Mouse (Mus musculus) megakaryocyte progenitor cell, adult 5-6 weeks (primary cell): Measurements from ENCODE around the gene Fstl1. TPM values are rescaled to one million over a fixed set of nuclear protein-coding genes. Genes with fewer than 3 reads are reported as not detected.

Source experiments
- ATAC-seq: replicated peaks from 2 replicates; pipeline ENCODE4 v1.8.0; 2016; ENCODE audit warnings: mild to moderate bottlenecking, moderate TSS enrichment, inconsistent platforms; ENCODE audit not compliant: poor library complexity
- total RNA-seq, 2 experiments: library from RNA; stranded (forward) in 1 of 2; stranded (reverse) in 1 of 2; fragments of 157-497, 149-512 nt in 1 of 2; fragments of 200-1000 nt in 1 of 2; gene quantifications; 2 replicates each; pipeline versions ENCODE4 v1.2.3 to v1.2.4; 2015 to 2017

Fstl1 gene
- 0.32 and 4.0 TPM in 2 replicates for total RNA-seq (2015)
- 0.04 and 0.61 TPM in 2 replicates for total RNA-seq (2017)

DNA sequence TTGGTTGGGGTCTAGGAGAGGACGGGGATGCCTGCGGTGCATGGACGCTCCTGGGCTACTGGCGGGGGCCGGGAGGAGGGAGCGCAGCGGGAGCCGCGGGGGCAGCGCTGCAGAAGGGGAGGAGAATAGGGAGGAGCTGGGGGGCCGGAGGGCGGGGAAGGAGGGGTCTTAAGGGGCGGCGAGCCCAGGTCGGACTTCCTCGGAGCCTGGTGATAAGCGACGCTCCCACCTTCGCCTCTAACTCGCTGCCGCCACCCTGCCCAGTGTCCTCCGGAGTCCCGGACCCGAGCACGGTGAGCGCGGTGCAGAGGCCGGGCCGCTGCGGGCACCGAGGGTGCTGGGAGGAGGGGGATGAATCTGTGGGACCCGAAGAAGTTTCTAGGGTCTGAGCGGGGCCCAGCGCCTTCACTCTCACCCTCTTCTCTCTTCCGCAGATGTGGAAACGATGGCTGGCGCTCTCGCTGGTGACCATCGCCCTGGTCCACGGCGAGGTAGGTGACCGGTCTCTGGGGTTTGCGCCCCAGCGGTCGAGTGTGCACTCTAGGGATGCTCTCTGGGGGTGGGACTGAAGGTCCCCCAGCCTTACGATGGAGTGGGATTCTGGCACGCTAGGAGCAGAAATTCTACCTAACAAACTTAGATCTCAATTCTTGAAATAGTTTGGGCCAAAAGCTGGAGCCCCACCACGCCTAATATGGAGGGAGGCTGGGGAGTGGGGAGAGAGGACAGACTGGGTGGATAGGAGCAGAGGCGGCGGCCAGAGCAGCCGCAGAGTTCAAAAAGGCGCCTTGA is at the start of gene Fstl1:
Fstl1 (plus strand) TSS at position 14 of the 792 bp plus-strand sequence.
- peak; percentile 27 for ATAC-seq

DNA sequence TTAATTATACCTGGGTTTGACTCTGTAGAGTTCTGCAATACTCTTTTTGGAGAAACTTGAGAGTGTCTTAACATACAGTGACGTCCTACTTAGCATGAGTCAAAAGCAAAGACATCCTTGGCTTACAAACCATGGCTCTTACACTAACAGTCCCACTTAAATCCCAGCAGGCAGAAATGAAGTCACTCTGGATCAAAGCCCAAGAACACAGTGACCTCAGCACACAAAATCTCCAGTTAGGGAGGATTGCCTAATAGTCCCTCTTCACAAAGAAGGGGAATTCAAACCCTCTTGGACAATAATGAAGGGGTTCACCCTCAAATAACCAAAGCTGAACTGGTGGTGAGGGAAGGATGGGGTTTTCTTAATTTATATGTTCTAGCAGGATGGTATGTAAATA is 48.0 kb upstream of the Fstl1 start:
- ATAC-seq: no peak

DNA sequence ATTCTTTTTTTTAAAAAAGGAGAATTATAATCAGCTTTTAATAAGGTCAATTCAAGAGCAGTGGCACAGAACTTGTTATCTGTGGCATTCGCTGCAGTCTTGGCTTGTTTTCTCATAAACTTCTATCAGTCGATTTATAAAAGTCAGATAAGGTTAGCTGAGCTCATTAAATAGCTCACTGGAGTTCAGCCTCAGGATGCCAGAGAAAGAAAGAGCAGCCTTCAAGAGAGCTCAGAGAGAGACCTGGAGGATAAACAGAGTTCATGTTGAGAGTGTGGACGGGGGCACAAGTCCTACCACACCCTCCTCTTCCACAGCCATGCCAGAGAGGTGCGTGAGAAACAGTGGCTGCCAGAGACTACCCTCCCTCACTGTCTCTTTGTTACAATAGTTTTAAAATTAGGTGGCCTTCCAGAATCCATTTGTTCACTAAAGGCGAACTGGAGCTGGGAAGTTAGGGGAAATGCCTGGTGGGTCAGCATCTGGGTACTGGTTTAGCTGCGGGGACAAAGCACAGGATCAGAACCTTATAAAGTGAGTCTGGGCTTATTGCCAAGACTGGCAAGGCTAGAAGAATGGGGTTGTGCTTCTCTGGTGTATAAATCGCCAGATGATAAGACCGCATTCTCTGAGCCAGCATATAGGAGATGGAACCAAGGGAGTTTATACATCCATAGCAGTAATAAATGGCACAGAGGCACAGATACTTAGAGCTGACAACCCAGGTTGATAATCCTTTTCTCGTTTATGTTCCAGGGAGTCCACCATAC is 47.1 kb upstream of the Fstl1 start:
- ATAC-seq: no peak

DNA sequence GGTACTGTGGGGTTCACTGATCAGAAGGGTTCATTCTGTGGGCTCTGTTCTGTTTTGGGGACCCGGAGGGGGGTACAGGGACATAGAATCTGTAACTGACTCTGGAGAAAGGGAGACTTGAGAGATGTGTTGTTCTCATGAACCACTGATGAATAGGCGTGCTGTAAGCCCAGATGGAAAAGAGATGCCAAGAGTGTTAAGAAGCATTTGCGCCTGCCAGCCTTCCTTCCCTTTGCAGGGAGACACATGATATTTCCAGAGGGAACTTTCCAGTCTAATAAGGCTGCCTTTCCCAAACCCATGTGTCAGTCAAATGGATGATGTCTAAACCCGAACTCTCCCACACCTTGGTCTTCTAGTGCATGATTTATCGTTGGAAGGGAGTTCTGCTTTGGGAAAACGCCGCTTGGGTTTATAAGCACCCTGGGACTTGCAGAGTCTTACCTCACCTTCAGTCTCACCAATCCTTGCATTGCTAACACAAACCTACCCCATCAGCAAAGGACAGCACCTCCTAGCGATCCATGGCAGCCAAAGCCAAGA is 46.3 kb upstream of the Fstl1 start:
- ATAC-seq: no peak

DNA sequence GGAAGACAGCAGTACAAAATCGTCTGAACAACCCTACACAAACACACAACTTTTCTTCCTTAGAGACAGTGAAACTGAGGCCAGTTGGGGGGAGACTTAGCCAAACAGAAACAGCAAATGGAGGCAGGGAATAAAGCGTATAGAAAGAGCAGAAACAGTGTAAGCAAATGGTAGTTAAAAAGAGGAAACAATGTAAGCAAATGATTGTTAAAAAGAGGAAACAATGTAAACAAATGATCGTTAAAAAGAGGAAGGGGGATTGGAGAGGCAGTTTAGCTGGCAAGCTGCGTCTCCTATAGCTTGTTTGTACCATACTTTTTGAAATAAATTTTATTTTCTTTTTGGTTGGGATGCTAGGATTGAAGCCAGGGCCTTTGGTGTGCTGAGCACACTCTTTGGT is 45.2 kb upstream of the Fstl1 start:
- peak; percentile 75 for ATAC-seq

DNA sequence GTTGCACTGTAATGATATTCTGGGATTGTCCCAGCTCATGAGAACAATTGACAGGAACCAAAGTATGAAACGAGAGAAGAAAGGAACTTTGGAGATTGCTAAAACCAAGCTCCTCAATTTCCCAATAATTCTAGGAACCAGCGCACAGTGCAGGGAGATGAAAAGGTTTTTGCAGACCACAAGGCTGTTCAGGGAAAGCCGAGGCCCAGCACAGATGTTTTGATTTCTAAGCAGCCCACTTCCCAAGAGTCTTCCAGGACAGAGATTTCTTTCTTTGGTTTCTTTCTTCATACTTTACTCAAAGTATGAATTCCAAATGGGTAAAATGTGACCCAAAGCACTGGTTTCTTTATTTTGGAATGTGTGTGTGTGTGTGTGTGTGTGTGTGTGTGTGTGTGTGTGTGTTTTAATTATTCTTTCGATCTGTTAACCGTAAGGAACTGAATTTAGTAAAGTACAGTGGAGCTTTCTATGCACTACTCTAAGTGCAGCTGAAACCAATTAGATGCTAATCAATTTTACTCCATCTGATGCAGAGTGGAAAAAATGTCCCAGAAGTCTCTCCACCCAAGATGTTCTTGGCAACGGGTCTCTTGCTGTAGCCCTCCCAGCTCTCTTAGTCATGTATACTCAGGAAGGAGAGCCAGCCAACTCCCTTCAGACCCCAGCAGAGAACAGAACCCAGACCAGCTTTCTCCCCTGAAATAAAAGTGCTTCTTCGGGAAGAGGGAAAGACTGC is 44.5 kb upstream of the Fstl1 start:
- ATAC-seq: no peak

DNA sequence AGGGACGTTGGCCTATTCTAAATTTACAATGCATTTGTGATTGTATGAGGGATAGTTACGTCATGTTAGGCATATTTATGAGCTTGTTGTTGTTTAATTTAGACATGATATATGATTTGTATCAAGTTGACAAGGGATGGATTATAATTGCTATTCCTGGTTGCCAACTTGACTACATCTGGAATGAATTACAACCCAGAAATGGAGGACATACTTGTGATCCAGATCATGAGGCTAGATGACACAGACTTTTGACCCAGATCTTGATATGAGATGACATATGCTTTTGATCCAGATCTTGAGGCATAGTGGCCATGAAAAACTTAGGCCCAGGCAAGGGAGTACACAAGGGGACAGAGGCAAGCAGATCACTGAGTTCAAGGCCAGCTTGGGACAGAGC is 36.6 kb upstream of the Fstl1 start:
- no peak for ATAC-seq

DNA sequence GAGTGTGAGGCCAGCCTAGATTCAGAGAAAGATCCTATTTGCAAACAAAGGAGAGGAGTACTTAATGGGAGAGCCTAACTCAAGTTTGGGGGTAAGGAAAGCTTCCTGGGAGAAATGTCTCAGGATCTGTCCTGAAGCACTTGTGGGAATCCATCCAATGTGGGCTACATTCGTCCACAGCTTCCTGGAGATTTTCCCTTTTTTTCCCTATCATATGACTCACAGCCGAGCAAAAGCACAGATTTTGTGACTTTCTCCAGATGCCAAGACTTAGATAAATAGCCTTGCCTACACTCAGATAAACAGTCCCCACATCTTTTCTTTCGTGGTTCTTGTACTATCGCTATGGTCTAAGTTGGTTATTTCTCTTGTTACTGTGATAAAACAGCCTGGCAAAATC is 34.4 kb upstream of the Fstl1 start:
- no peak for ATAC-seq

DNA sequence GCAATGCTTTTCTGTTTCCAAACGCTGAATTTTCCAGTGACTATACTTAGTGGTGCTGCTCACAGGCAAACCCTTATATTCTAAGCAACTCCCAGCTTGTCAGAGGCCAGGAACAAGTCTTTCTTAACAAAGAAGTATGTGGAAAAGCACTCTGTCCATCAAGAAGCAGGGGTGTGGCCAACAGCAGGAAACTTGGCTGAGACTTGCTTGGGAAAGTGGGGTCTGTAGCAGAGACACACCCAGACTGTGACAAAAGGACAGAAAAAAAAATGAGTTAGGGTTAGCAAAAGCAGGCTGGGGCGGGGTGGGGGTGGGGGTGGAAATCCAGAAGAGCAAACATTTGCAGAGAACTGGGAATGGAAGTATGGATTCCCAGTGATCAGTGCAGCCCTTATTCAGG is 23.8 kb upstream of the Fstl1 start:
- ATAC-seq: no peak

DNA sequence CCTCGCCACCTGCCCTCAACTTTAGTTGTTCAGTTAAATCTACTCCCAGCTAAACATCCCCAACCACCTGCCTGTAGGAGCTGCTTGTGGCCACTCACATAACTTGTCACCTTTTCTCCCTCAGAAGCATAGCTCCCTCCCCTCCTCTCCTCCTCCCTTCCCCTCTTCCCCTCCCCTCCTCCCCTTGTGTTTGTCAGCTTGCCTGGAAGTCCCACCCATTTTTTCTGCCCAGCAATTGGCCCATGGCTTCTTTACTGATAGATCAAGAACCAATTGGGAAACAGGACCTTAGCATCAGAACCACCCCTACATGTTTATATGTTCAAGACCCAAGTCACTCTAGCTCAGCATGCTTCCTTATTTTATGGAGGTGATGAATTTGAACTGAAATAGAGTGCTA is 22.9 kb upstream of the Fstl1 start:
- no peak for ATAC-seq

DNA sequence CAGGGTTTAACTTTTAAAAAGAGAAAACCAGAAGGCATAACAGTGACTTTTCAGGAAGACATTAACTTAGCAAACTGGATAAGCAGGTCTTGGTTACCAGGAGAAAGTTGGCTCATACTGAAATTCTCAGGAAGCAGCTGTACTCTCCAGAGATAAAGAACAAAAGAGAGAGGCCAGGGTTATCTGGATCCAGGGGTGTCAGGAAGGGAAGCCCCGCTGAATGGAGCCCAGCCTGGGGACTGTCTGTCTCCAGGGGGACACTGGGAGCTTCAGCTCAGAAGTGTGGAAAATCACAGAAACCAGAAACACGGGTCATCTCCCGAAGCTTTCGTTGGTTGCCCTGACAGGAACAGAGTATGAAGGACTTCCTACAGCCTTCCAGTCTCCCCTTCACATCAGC is 22.2 kb upstream of the Fstl1 start:
- ATAC-seq: no peak

DNA sequence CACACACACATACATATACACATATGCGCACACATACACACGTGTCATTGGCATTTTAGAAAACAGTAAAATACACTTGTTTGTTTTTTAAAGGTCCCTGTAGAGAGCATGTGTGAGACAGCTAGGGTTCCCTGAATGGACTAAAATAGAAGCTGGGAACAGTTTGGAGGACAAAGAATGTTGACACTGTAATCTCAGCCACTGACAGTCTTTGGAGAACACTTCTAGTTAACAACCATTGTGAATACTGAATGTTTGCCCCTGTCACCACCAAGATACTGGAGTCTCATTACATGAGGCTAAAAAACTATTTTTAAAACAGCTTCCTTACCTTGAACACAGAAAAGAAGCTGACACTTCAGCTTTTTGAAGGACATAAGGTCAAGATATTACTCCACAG is 19.4 kb upstream of the Fstl1 start:
- no peak for ATAC-seq

DNA sequence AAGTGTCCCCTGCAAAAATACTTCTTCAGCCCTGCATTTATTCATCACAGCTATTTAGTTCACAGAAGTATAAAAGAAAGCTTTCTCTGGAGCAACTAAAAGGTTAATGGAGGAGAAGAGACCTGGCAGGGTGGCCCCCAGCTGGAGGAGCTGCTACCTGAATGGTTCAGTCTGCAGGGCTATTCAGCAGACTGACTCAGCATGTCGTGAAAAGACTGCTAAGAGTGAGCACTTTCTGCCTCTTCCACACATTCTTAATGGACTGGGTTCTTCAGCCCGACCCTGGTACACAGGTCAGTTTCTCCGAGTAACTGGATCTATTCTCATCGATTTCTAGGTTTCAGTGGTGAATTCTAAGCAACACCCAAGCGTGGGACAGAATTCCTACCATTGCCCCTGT is 12.9 kb upstream of the Fstl1 start:
- ATAC-seq: no peak

DNA sequence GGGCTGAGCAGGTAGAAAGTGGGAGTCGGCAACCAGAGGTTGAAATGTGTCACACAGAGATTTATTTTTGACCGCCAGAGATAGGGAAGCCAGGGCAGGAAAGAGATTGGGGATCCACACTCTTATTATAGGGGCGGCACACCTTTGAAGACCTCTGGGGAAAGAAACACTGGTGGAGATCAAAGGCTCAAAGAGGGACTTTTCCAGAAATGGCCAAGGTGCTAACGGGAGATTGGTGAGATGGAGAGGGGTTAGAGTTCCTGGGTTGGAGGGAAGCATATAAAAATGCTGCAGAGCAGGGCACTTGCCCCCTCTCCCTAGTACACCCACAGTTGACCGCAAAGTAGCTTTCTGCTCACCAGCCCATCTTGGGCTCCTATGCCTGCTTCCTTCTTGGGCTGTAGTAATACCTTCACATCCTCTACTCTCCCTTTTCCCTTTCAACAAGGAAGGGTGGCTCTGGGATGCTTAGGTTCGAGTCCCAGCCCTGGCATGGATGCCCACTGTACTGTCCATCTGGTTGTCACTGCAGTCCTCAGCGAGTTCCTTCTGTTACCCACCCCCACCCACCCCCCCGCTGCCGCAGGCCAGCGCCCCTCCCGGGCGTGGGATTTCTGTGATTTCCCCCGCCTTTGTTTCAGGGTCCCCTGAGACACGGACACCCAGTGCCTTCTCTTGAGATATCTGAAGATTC is 360 bp upstream of the Fstl1 start:
- ATAC-seq: no peak; the same call in 1 of the 2 replicates

DNA sequence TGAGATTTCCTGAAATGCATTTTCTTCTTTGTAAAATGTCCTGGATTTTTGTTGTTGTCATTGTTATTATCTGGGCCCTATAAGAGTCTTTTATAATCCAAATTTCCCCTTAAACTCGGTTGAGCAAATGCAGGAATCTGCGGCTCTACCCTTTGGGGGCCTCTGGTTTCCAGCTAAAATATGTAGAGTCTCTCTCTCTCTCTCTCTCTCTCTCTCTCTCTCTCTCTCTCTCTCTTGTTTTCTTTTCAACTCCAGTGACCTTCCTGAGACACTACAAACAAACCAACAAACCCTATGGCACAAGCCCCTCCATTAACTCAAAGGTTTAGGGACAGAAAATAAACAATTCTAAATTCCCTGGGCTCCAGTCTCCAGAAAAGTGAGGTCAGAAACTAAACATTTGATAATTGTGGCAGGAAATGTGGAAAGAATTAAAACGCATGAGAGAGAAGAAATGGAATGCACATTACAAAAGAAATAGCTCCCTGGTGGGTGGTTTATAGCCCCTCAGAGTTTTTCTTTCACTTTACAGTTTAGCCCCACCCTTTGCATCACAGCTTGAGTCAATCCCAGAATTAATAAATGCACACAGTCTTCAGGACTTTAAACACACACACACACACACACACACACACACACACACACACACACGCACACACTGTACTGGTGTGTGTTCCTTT is 1.3 kb downstream of the Fstl1 start:
- ATAC-seq: peak; percentile 23; the same call in 1 of the 2 replicates

DNA sequence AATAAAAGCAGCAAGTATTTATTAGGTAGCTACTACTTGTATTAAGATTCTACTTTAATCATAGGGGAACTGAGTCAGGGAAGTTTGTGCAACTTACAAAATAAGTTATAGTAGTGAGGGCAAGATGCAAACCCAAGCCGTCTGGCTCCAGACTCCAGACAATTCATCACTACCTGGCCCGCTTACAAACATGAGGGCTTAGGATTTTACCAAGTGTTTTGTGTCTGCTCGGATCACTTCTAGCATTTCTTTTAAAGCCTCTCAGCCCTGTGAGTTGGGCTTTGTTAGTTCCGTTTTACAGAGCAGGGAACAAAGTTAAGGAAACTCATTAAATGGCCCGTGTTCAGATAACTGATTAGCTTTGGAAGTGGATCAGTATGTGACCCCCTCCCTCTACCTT is 1.9 kb downstream of the Fstl1 start:
- ATAC-seq: no peak

DNA sequence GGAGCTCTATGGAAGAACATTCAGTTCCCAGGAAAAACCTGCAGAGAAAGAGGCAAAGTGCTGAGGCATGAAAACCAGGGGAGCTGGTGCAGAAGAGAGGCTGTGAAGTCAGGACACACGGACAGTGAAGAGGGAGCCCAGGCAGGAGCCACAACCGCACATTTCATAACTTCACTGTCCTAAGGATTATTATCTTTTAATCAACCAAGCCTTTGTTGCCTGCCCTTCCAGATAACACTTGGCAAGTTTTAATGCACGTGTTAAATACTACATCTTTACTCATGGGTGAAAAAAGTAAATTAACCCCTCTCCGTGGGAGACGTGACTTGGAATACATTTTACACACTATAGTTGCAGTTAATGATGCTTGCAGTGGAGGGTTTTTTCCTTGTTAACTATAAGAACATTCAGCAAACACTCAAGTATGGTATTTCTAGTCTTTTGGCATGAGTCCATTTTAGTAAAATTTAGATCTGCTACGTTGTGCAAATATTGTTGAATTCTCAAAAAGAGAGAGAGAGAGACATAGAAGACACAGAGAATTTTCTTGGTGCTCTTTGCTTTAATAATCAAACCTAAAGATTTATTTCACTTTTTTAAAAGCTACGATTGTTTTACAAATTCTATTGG is 3.1 kb downstream of the Fstl1 start:
- no peak for ATAC-seq

DNA sequence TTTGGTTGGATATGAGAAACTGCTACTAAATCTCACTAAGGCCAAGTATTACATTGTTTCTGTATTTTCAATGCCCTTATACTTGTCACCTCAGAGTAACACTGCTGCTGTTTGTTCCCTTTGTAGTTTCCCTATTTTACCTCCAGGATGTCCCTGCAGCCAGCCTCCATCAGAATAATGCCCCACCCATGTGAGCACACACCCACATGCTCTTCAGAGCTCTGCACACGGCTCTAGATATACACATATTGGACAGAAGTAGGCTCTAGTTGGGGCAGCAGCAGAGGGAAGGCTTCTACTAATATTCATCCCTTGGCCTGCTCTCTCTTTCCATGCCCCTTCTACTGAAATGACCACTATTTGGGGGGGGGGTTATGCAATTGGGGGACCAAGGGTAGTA is 3.7 kb downstream of the Fstl1 start:
- ATAC-seq: peak; percentile 42; the same call in 1 of the 2 replicates

DNA sequence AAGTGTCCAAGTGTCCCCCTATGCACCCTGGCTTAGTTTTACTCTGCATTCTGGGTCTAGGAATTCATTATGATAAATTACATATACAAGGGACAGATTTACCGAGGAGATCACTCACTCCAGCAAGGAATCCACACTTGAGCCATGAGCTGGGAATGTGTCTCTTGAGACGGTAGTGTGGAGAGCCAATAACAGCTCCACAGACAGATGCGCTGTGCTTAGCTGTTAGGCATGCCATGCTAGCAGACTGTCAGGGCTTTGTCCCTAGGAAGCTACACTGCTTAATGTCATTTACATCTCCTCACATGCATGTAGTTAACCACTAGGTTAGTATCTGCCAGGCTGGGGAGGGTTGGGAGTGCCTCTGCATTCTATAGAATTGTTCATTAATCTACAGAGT is 4.2 kb downstream of the Fstl1 start:
- no peak for ATAC-seq

DNA sequence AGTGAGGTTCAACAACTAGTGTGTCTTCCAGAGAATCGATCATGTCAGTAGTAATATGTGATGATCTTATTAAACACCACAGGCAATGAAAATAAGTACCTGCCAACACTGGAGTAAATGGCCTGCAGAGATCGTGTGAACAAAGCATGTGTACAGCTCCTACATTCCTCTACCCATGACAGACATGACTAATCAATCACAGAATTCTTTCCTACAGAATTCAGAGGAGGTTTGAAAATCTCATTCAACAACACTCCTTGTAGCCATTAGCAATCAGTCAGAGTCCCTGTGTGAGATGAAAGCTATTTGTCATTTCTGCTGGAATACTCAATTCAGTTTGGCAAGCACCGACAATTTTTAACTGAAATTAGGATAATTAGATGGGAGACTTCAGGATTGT is 7.9 kb downstream of the Fstl1 start:
- ATAC-seq: no peak
